Mouse (Mus musculus) brain, adult 10 weeks (tissue): ENCODE measurements around the gene Upf2. TPM values are rescaled to one million over a fixed set of nuclear protein-coding genes. Genes with fewer than 3 reads are reported as not detected.

Experiments
- polyA plus RNA-seq: library from polyadenylated mRNA; stranded (reverse); fragments of 350-450 nt; fragmentation: Illumina TruSeq; extraction: RNeasy Lipid Tissue Mini Kit (QIAGEN cat#74804); gene quantifications from one replicate; pipeline ENCODE4 v1.2.3, GENCODE M21; 2015; ENCODE audit warnings: low read depth, low replicate concordance

The Upf2 gene
- 29.2 TPM for polyA plus RNA-seq

DNA sequence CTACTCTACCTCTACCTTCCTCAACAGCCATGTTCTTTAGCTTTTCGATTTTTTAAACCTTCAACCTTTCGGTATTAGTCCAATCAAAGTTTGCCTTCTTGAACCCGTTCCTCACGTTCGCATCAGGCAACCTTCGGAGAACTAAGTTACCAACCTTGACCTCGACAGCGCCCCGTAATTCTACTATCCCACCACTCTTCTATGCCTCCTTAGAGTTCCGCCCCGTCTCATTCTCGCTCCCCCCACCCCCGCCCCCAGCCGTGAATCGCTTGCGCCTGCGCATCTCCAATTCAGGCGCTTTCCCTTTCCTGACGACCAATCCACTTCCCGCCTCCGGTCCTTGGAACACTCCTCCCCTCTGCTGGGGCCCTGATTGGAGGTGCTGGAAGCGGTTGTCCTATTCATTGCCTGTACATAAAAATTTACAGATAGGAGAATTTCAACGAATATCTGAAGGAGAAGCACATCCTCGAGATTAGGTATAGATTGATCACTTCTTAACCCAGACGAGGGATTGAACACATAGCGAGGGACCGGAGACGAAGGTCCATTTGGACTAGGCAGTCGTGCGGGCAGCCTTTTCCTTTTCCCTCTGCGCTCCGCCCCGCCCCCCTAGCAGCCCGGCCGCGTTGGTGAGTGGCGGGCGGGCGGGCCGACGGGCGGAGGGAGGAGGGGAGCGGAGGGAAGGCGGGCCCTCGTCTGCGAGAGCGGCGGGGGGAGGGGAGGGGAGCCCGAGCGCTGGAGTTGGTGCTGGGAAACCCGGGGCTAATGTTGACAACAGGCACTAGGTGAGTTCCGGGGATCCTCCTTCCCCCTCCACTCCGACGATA is at the start of gene Upf2:
Gene Upf2 (plus strand): TSS at position 704 of the 830 bp plus-strand sequence.

DNA sequence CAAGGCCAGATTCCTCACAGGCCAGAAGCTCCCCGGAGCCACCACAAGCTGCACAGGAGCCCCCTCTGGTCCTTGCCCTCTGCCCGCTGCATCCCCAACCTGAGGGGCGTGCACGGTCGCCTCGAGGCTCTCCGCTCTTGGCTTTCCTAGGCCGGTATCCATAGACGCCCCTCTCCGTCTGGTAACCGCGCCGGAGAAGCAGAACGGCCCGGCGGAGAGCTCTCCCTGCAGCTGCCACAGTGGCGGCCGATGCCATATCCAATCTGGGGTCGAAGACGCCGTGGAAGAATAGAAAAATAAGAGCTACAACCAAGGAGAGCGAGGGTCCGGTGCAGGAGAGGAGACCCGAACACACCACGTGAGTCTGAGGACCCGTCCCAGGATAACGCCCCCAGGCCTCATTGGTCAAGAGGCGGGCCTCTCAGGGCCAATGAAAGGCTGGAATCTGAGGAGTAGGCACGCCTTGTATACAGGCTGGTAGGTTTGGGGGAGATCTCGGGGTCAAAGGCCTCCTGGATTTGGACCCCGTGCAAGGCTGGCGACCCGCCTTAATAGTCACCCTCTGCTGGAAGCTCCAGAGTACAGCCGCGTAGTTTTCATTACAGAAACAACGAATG is 8.7 kb upstream of the Upf2 start, which contains the start of gene Dhtkd1:
Gene Dhtkd1 (minus strand): TSS at position 377 of the 617 bp plus-strand sequence.

Other genes with a start within 250 kb of the Upf2 start
- gene Camk1d, start 237.0 kb upstream of the Upf2 start, polyA plus RNA-seq, result 55.6 TPM
- 25.7 TPM for gene Nudt5, start 106.5 kb upstream of the Upf2 start, polyA plus RNA-seq
- gene Cdc123, start 106.3 kb upstream of the Upf2 start, polyA plus RNA-seq, result 176 TPM
- gene Gm13199, start 88.5 kb upstream of the Upf2 start, polyA plus RNA-seq, result 1.9 TPM
- 75.4 TPM for gene Sec61a2, start 56.0 kb upstream of the Upf2 start, polyA plus RNA-seq
- 5.3 TPM for gene Dhtkd1, start 8.7 kb upstream of the Upf2 start, polyA plus RNA-seq
- 2.1 TPM for gene Proser2, start 178.7 kb downstream of the Upf2 start, polyA plus RNA-seq